Mouse (Mus musculus) spleen, postnatal 10 days (tissue): ENCODE data around the gene Tbx2.

Source experiments
- DNase-seq, 2 experiments: peaks; one replicate each; pipeline ENCODE4 v3.0.0; 2021 to 2022; ENCODE audit warnings: low spot score in 2 of 2

Tbx2 gene

GRCm38 (mm10) chr11:85840031-85840802, 7.9 kb downstream of the Tbx2 start:
- peak; percentile 20 to 24 for DNase-seq

DNA sequence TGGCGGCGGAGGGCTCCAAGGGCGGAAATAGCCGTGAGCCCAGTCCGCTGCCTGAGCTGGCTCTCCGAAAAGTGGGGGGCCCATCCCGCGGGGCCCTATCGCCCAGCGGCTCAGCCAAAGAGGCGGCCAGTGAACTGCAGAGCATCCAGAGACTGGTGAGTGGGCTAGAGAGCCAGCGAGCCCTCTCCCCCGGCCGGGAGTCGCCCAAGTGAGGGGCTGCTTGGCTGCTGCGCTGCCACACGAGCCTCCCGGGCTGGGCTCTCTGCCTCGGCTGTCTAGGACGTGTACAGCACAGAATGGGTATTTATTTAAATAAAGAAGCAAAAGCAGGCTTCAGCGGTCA, 8.4 kb downstream of the Tbx2 start:
- DNase-seq: no peak

- peak in 1 of 2 experiments; percentile 8 for DNase-seq
These were observed 8.9 kb downstream of the Tbx2 start for GRCm38 (mm10) chr11:85841211-85841681.

GRCm38 (mm10) chr11:85841980-85842379, 9.6 kb downstream of the Tbx2 start:
- peak; percentile 53 to 68 for DNase-seq

GRCm38 (mm10) chr11:85842596-85843346, 10.4 kb downstream of the Tbx2 start:
- peak; percentile 12 to 13 for DNase-seq

GRCm38 (mm10) chr11:85843347-85843692, 11.0 kb downstream of the Tbx2 start:
- peak; percentile 55 to 79 for DNase-seq

DNA sequence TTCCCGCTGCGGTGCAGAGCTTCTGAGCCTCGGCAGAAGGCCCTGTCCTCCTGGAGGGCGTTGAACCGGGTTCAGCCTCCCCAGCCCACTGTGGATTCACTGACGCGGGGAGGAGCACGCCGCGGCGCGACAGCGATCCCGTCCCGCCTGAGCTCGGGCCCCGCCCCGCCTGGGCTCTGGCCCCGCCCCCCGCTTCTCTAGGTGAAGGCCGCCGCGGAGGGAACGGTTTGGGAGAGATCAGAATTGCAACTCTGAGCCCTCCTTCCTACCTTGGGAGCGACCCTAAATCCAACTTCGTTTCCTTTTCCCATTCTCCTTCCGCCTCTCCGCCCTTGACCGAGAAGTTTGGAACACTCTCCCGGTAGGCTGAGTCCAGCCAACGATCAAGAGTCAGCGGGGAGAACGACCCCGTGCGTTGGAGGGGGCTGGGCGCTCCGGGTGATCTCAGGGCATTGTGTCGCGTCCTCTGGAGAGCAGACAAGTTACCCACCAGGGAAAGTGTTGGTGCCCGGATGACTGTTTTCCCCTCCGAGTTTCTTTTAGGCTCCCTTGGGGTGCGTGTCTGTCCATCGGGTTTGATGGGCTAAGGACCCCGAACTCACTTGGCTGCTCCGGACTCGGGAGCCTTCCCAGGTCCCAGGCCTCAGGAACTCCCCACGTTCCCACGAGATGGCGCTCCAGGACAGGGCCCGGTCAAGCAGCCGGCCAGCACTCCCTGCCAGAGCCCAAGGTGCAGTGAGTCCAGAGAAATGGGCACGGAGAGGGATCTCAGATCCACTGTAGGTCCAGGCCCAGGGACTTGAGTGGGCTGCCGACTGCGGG, 12.0 kb downstream of the Tbx2 start:
- DNase-seq: peak; percentile 66 to 83

DNA sequence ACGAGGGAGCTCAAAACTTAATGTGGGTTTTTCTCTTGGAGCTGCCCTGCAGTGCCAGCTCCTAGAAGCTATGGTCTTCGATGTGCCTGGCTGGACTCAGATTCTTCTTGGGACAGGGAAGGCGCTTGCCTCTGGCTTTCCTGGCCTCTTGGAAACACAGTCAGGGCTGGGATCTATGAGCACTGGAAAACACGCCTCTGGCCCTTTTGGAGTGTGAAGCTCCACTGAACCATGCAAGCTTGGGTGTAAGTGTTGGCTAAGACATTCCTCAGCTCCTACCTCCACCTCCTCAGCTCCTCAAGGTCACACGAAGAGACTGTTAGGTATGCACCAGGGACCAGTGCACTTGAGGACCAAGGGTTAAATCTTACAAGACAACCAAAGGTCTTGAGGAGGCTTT, 12.6 kb downstream of the Tbx2 start:
- DNase-seq: peak in 1 of 2 experiments; percentile 14

- peak in 1 of 2 experiments; percentile 16 for DNase-seq
These were observed 13.6 kb downstream of the Tbx2 start for GRCm38 (mm10) chr11:85845921-85846320.

- DNase-seq: no peak
These were observed 14.2 kb downstream of the Tbx2 start for GRCm38 (mm10) chr11:85846509-85846908.

- DNase-seq: peak; percentile 38 to 63
These were observed 16.7 kb downstream of the Tbx2 start for GRCm38 (mm10) chr11:85849037-85849436.

DNA sequence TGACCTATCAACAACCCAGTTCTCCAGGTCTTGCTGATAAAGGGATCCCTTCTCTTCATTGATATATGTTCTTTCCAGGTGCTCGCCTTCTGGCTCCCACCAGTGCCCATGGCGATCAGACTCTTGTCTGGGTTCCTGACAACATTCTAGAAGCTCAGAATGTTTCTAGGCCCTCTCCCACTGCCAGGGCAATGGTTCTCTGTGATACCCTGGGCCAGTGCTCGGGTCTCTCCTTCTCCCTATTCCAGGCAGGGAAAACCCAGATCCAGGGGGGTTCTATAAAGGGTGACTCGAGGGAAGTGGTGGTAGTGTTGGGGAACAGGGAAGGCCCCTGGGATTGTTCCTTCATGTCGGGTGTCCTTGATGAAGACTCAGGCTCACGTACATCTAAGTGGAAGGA, 17.9 kb downstream of the Tbx2 start, which contains the start of gene Gm11444:
Gm11444 (minus strand) TSS at position 101 of the 400 bp plus-strand sequence.
- no peak for DNase-seq

- no peak for DNase-seq
These were observed 18.4 kb downstream of the Tbx2 start for GRCm38 (mm10) chr11:85850758-85851157.

- DNase-seq: no peak
These were observed 25.8 kb downstream of the Tbx2 start for GRCm38 (mm10) chr11:85857997-85858698.

GRCm38 (mm10) chr11:85864363-85864762, 32.0 kb downstream of the Tbx2 start:
- DNase-seq: no peak

DNA sequence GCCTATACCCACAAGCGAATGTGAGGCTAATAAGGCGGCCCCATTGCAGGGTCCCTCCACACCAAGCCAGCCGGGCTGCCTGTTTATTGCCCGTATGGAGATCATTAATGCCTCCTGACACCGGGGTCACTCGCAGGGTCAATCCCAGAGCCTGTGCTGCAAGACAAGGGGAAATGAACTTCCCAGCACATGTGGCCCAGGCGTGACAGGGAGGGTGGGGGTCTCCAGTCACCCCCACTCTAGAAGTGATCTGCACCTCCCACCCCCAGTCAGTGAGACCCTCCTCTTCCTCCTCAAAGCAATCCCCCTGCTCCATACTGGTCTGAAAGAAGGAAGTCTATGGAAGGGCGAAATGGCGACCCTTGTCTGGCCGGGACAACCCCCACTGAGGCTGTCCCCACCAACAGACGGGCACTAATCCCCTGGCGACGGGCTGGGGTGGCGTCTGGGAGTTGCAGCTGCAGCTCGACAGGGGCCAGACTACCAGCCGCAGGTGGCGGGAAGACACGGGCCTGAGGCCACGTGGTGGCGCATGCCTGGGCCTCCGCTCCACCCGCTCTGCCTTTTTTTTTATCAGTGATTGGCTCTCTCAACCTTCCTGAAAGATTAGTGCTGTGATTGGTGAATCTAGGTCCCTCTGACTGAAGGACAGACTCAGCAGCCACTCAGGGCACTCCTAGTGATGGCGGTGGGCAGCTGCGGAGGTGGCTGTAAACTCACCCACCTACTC, 43.9 kb downstream of the Tbx2 start:
- DNase-seq: no peak

DNA sequence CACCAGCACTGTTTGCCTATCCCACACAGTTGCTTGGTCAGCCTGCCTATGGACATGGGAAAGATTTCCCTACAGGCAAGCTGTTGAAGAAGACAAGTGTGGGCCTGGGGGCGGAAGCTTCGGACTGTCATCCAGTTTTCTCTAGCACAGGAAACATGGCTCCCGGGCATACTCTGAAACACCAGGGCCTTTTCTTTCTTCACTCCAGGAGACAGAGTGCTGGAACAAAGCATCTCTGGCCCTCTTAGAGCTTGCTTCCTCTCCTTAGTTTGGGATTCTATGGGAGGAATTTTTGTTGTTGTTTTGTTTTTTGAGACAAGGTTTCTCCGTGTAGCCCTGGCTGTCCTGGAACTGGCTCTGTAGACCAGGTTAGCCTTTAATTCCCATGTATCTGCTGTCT, 52.1 kb downstream of the Tbx2 start:
- DNase-seq: no peak

DNA sequence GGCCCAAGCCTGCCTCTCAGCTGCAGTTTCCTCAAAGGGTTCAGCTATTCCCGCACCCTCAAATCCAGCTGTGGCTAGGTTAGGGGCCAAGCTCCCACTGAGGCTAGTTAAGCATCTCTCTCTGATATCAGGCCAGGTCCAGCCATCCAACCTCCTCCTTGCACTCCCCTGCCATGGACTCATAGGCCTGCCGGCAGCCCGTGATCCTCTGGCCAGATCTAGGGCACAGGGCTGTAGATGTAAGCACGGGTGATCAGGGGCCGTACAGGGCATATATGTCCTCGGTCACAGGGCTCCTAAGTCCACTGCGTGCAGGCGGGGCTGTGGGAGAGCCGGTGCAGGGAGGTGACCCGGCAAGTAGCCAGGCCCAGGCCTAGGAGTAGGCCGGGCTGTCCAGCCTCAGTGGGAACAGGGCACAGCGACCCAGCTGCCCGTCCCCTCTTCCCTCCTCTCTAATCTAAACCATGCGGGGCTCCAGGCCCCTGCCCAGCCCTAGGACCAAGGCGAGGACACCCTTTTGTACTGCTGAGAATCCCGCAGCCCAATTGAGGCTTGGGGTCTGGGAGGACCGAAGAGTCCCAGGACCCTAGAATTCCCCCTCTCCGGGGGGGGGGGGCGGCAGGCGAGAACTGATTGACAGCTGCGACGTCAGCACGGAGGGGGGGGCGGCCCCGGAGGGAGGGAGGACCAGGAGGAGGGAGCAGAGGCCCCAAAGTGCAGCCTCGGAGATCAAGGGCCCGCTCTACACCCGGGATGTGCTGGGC, 53.5 kb downstream of the Tbx2 start, which contains the start of gene Tbx4:
Tbx4 (plus strand) TSS at position 758 of the 764 bp plus-strand sequence.
- DNase-seq: no peak

DNA sequence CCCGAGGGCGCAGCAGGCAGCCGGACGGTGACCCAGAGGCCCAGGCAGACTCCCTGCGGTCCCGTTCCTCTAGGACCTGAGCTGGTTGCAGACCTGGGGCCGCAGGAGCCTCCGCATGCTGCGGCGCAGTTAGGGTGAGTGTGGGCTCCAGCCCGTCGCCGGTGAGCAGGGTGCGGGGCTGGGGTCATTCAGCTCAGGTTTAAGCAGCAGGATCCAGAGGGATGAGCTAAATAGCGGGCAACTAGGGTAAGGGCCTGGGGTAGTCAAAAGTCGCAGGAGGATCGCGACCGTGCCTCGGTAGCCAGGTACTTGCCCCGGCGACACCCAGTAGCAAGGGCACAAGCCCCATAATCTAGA, 54.1 kb downstream of the Tbx2 start:
- no peak for DNase-seq

DNA sequence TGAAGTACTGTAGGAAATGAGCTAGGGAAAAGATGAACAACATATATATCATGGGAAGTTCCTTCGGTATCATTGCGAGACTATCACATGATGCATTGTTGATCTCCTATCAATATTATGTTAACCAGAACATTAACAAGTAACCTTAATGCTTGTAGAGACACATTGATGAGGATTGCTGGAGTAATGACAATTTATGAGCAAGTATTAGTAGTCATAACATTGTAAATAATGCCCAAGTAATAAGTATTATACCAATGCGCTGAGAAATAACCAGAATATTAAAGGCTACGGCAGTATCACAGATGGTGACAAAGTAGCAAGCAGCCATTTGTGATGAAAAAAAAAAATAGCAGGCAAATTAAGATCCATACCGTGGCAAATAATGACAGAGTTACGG, 54.9 kb downstream of the Tbx2 start:
- DNase-seq: no peak
